Mouse (Mus musculus) lung, embryonic 16.5 days (tissue): ENCODE data around the gene Htr2b. TPM values are rescaled to one million over a fixed set of nuclear protein-coding genes. Genes with fewer than 3 reads are reported as not detected.
A peak's percentile ranks its signal among the peaks of the same experiment; 100 is the strongest.

Experiments used
- ATAC-seq: fragments of 200-750 bp; cut with Nextera tagmentation; 2 replicates; pipeline ENCODE4 v1.8.0; 2017; ENCODE audit warnings: low read depth, mild to moderate bottlenecking, moderate library complexity
- H3K27ac ChIP-seq: fragments of 300-500 bp; sonication (generic); 2 replicates; pipeline ENCODE4 v1.5.1; 2014; ENCODE audit warnings: mild to moderate bottlenecking, control low read depth, low read length
- H3K27me3 ChIP-seq: fragments of 300-500 bp; sonication (generic); 2 replicates; pipeline ENCODE4 v1.6.1; 2014; ENCODE audit warnings: low read depth, low read length, mixed read lengths; ENCODE audit not compliant: control insufficient read depth, insufficient read depth
- H3K36me3 ChIP-seq: fragments of 300-500 bp; sonication (generic); 2 replicates; pipeline ENCODE4 v1.6.1; 2014; ENCODE audit warnings: low read length; ENCODE audit not compliant: control insufficient read depth, insufficient read depth
- H3K4me1 ChIP-seq: fragments of 300-500 bp; sonication (generic); replicated peaks from 2 replicates; pipeline ENCODE4 v1.6.1; 2014; ENCODE audit warnings: low read length, mixed read lengths; ENCODE audit not compliant: control insufficient read depth, insufficient read depth
- H3K4me2 ChIP-seq: fragments of 300-500 bp; sonication (generic); 2 replicates; pipeline ENCODE4 v1.6.1; 2014; ENCODE audit warnings: low read depth, low read length, control low read depth
- H3K4me3 ChIP-seq: fragments of 300-500 bp; sonication (generic); 2 replicates; pipeline ENCODE4 v1.5.1; 2014; ENCODE audit warnings: mild to moderate bottlenecking, low read length, control low read depth
- H3K9ac ChIP-seq: fragments of 300-500 bp; sonication (generic); 2 replicates; pipeline ENCODE4 v1.6.1; 2014; ENCODE audit warnings: low read length, control low read depth
- H3K9me3 ChIP-seq: fragments of 300-500 bp; sonication (generic); 2 replicates; pipeline ENCODE4 v1.6.1; 2016; ENCODE audit warnings: low read length; ENCODE audit not compliant: control insufficient read depth
- WGBS: fragments of 180-500 bp; shearing (Covaris S2); extraction: QIAGEN DNeasy Blood & Tissue Kit; methylation state at CpG from one replicate; pipeline ENCODE4 v1.1.7; 2014; 5-methylcytosine and 5-hydroxymethylcytosine counted together
- polyA plus RNA-seq: library from polyadenylated mRNA; unstranded; fragments of >200 nt; fragmentation: Nextera tagmentation; extraction: Ambion mirVana; gene quantifications from 2 replicates; pipeline ENCODE4 v1.2.1, GENCODE M21; 2015

Gene Htr2b
- polyA plus RNA-seq, 1 experiment from 2014 or later: 0.49 TPM

DNA sequence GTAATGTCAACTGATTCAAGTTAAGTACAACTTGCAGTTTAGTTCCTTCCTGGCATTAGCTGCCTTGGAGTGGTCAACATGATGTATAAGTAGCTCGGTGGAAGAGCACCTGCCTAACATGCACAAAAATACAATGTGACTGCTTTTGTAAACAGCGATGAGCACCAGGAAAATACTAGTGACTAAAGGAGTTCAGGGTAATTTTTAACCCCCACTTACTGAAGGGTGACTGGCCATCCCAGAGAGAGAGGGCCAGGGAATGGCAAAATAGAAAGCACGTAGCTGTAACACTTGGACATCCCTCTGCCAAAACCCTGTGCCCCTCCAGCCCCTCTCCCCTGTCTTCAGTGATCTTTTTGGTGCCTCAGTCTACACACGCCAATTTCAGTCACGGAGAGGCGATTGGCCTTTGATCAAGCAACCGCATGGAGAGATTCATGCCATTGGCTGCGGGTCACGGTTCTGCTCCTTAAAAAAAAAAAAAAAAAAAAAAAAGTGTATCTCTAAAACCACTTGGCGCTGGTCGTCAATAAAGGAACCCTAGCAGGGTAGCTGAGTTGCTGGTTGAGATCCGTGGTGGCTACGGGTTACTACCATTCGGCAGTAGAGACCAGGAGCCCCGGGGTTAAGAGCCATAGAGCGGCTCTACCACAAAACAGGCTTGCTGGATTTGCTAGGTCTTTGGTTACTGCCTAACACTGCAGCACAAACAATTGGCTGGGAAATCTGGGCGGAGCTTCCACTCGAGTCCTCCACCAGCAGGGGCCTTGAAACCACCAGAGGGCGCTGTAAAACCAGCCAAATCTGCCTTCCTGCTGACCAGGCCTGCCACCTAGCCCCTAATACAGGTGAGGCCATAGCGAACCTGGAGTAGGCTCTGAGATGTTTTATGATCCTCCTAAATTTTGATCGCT, 52.7 kb downstream of the Htr2b start:
- H3K9me3 ChIP-seq: no peaks in the 10 kb centered on the region
- no peak overlapping the region for H3K27ac ChIP-seq
- H3K27me3 ChIP-seq: no peaks in the 10 kb centered on the region
- ATAC-seq: peak; percentile 79
- no peaks in the 10 kb centered on the region for H3K4me1 ChIP-seq
- H3K4me3 ChIP-seq: peak overlapping the region; percentile 47
- H3K9ac ChIP-seq: peak overlapping the region; percentile 51
- no peaks in the 10 kb centered on the region for H3K36me3 ChIP-seq
- WGBS: 7% methylated on average over 21 of the region's 21 CpGs
- peak overlapping the region; percentile 60 for H3K4me2 ChIP-seq

DNA sequence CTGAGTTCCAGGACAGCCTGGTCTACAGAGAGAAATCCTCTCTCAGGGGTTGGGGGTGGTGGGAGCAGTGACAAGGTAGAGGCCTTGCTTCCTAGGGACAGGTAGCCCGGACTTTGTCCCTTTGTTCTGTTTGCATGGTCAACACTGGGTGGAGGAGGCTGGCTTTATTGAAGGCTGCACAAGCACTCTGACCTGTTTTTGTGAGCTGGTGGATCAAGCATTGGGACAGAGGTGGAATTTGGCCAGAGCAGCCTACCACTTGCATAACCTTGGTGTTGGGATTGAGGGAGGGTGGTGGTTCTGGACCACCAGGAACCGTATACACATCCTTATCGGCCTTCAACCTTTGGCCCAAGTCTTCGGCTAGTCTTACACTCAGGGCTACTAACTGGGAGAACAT, 55.5 kb downstream of the Htr2b start:
- no peak overlapping the region for H3K27ac ChIP-seq
- no peaks in the 10 kb centered on the region for H3K9me3 ChIP-seq
- no peak overlapping the region for H3K4me2 ChIP-seq
- WGBS: 72% methylated on average over 4 of the region's 4 CpGs
- ATAC-seq: no peak
- no peak overlapping the region for H3K4me3 ChIP-seq
- no peaks in the 10 kb centered on the region for H3K4me1 ChIP-seq
- no peaks in the 10 kb centered on the region for H3K36me3 ChIP-seq
- no peaks in the 10 kb centered on the region for H3K27me3 ChIP-seq
- H3K9ac ChIP-seq: no peak overlapping the region

DNA sequence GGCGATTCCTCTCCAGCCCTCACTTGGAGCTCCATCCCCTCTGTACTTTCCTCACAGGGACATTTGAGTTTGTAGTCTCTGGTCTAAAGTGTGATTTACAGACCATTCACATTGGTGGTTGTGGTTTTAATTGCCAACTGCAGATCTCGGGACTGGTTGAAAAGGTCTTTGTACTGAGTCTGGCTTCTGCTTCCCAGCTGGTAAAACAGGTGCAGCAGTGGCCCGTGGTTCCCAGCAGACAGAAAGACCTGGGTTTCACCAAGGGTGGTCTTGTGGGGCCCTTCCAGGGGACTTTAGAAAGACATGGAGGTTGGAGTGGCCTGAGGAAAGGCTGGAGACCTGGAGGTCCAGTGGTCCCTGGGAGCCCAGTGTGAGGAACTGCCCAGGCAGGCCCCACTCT, 56.8 kb downstream of the Htr2b start:
- Histone ChIP-seq H3K27ac (no peak overlapping the region), H3K4me3 (no peak overlapping the region), H3K9ac (no peak overlapping the region), H3K27me3 (no peaks in the 10 kb centered on the region), H3K9me3 (no peaks in the 10 kb centered on the region), H3K4me1 (no peaks in the 10 kb centered on the region), H3K36me3 (no peaks in the 10 kb centered on the region), H3K4me2 (no peak overlapping the region)
- WGBS: 55% methylated on average over 3 of the region's 3 CpGs
- ATAC-seq: no peak

DNA sequence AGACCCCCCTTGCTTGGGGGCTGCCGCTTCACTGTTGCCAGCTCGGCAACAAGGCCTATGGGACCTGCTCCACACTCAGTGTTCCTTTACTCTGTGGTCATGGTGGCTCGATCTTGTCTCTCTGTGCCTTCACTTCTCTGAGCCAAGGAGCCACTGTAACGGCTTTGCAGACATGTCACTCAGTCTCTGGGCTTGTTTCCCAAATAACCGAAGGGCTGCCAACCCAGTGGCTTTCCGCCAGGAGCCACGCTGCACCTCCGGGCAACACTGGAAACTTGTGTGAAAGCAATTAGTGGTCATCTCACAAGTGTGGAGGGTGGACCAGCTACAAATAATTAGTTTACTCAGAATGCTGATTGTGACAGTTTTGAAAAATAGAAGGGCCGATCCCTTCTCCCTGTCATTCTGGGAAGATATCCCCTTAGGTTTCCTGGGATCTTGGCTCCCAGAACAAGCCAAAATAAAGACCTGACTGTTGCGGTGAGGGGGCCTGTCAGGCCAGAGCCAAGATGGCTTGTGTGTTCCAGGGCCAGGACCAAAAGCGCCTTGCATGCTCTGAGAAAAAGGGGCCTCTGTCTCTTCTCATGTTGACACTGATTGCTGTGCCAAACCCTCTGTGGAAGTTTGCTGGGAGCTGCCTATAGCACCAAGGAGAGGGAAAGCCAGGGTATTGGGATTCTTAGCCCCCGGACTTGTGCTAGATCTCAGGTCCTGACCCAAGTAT, 58.4 kb downstream of the Htr2b start:
- no peak for ATAC-seq
- H3K27me3 ChIP-seq: peaks cover 3% of the 10 kb centered on the region
- H3K4me2 ChIP-seq: no peak overlapping the region
- WGBS: 66% methylated on average over 12 of the region's 12 CpGs
- H3K4me3 ChIP-seq: no peak overlapping the region
- no peaks in the 10 kb centered on the region for H3K9me3 ChIP-seq
- H3K4me1 ChIP-seq: peaks cover 3% of the 10 kb centered on the region; the same call in 1 of the 2 replicates
- no peak overlapping the region for H3K27ac ChIP-seq
- no peak overlapping the region for H3K9ac ChIP-seq
- no peaks in the 10 kb centered on the region for H3K36me3 ChIP-seq

Other genes starting within 250 kb of the Htr2b start
- 210 and 215 TPM in 2 replicates for gene Itm2c, start 217.7 kb downstream of the Htr2b start, polyA plus RNA-seq
- 0.25 and 0.39 TPM in 2 replicates for gene 4933407L21Rik, start 183.5 kb downstream of the Htr2b start, polyA plus RNA-seq
- 0.05 TPM in 1 of 2 replicates, not detected in the other for gene Gpr55, start 151.0 kb downstream of the Htr2b start, polyA plus RNA-seq
- not detected in 2 replicates for gene Spata3, start 95.2 kb downstream of the Htr2b start, polyA plus RNA-seq
- 0.72 and 0.92 TPM in 2 replicates for gene 2810459M11Rik, start 66.1 kb downstream of the Htr2b start, polyA plus RNA-seq
- gene Psmd1, start 47.6 kb downstream of the Htr2b start, polyA plus RNA-seq: 147 and 155 TPM in 2 replicates
- not detected in 2 replicates for gene Gm21972, start 21.7 kb upstream of the Htr2b start, polyA plus RNA-seq
- 19.0 and 20.5 TPM in 2 replicates for gene Armc9, start 42.8 kb upstream of the Htr2b start, polyA plus RNA-seq
- gene B3gnt7, start 190.9 kb upstream of the Htr2b start, polyA plus RNA-seq: 4.5 and 4.7 TPM in 2 replicates
- 315 and 344 TPM in 2 replicates for gene Ncl, start 247.4 kb upstream of the Htr2b start, polyA plus RNA-seq